Mouse (Mus musculus) intestine, postnatal 0 days (tissue): ENCODE data around the gene Fes. TPM values are rescaled to one million over a fixed set of nuclear protein-coding genes. Genes with fewer than 3 reads are reported as not detected.
A peak's percentile ranks its signal among the peaks of the same experiment; 100 is the strongest.

Source experiments
- ATAC-seq: fragments of 200-750 bp; cut with Nextera tagmentation; 2 replicates; pipeline ENCODE4 v1.8.0; 2017; ENCODE audit warnings: mild to moderate bottlenecking, moderate TSS enrichment, moderate library complexity
- H3K27ac ChIP-seq: fragments of 300-500 bp; sonication (generic); 2 replicates; pipeline ENCODE4 v1.5.1; 2014; ENCODE audit warnings: mild to moderate bottlenecking, low read depth, low read length, moderate library complexity
- H3K27me3 ChIP-seq: fragments of 300-500 bp; sonication (generic); replicated peaks from 2 replicates; pipeline ENCODE4 v1.6.1; 2014; ENCODE audit warnings: low read length, mixed read lengths; ENCODE audit not compliant: control insufficient read depth, insufficient read depth
- H3K36me3 ChIP-seq: fragments of 300-500 bp; sonication (generic); 2 replicates; pipeline ENCODE4 v1.6.1; 2014; ENCODE audit warnings: mild to moderate bottlenecking, moderate library complexity; ENCODE audit not compliant: control insufficient read depth, insufficient read depth
- H3K4me1 ChIP-seq: fragments of 300-500 bp; sonication (generic); replicated peaks from 2 replicates; pipeline ENCODE4 v1.6.1; 2014; ENCODE audit warnings: antibody characterized with exemption, low read length, mixed read lengths; ENCODE audit not compliant: control insufficient read depth, insufficient read depth
- H3K4me2 ChIP-seq: fragments of 300-500 bp; sonication (generic); replicated peaks from 2 replicates; pipeline ENCODE4 v1.6.1; 2014; ENCODE audit warnings: low read depth, mild to moderate bottlenecking, moderate library complexity
- H3K4me3 ChIP-seq: fragments of 300-500 bp; sonication (generic); 2 replicates; pipeline ENCODE4 v1.5.1; 2014; ENCODE audit warnings: low read depth, low read length
- H3K9ac ChIP-seq: fragments of 300-500 bp; sonication (generic); 2 replicates; pipeline ENCODE4 v1.6.1; 2014; ENCODE audit warnings: mild to moderate bottlenecking, low read depth, low read length
- H3K9me3 ChIP-seq: fragments of 300-500 bp; sonication (generic); 2 replicates; pipeline ENCODE4 v1.6.1; 2016; ENCODE audit warnings: mixed run types; ENCODE audit not compliant: control insufficient read depth
- CTCF ChIP-seq: sonication (generic); IDR thresholded peaks from 2 replicates; pipeline ENCODE4 v1.5.1; 2016; ENCODE audit warnings: low read depth, mild to moderate bottlenecking, control low read depth, antibody characterized with exemption, moderate library complexity
- WGBS: fragments of 180-500 bp; shearing (Covaris S2); extraction: QIAGEN DNeasy Blood & Tissue Kit; methylation state at CpG from one replicate; pipeline ENCODE4 v1.1.7; 2014; 5-methylcytosine and 5-hydroxymethylcytosine counted together
- polyA plus RNA-seq: library from polyadenylated mRNA; unstranded; fragments of >200 nt; fragmentation: Nextera tagmentation; extraction: Ambion mirVana; gene quantifications from 2 replicates; pipeline ENCODE4 v1.2.1, GENCODE M21; 2015

Fes gene
- polyA plus RNA-seq, result 6.2 and 6.7 TPM in 2 replicates

DNA sequence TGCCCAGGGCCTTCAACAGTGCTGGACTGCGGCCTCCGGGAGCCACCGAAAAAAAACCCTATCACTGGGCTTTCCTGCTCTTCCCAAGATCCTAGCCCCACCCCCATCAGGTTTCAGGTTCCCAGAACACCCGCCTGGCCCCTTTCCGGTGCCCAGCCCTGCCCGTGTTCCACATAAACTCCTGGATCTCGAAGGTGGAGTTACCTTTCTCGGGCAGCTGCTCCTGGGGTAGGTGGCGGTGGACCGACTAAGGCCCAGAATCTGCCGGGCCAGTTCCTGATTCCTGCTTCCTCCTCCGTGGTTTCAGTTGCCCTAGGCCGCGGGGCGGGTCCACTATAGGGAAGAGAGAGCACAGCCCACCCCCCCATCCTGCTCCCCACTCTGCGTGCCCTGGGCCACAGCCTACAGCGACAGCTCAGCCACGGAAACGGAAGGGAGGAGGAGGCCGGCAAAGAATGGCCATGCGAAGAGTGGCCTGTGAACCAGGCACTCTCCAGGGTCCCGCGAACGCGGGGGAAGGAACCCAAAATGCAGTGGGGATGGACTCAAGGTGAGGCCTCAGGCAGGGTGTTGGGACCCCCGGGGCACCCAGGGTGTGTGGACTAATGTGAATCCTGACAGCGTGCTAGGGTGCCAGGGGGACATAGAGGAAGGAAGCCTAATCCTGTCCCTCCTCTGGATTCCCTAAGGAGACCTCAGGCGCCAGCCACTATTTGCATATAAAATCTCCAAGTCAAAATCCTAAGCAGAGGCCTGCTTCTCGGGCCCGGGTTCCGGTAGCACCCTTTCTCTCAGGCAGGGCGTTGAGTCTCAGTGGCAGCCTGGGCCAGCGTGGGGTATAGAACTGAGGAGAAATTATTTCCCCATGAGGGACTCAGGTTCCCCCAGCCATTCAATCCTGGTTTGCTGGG is at the start of gene Fes:
TSS of gene Fes (minus strand) at position 314 of the 911 bp plus-strand sequence.
- Histone ChIP-seq H3K4me2 (peak within 1 kb of the TSS; percentile 61), H3K27me3 (no peaks in the 10 kb centered on the region), H3K9ac (peak within 1 kb of the TSS; percentile 60), H3K4me3 (peak within 1 kb of the TSS; percentile 30), H3K9me3 (no peaks in the 10 kb centered on the region), H3K36me3 (peaks cover 39% of the 10 kb centered on the region), H3K4me1 (no peaks in the 10 kb centered on the region), H3K27ac (peak within 1 kb of the TSS; percentile 77)
- TF ChIP-seq CTCF, result no peak
- peak; percentile 20 for ATAC-seq
- WGBS, result 28% methylated on average over 33 of the region's 33 CpGs

- Histone ChIP-seq H3K4me1 (no peaks in the 10 kb centered on the region), H3K9me3 (no peaks in the 10 kb centered on the region), H3K27ac (no peak overlapping the region), H3K4me2 (no peak overlapping the region), H3K36me3 (no peaks in the 10 kb centered on the region), H3K9ac (no peak overlapping the region), H3K4me3 (no peak overlapping the region), H3K27me3 (no peaks in the 10 kb centered on the region)
- TF ChIP-seq CTCF, result no peak
- 70% methylated on average over 7 of the region's 7 CpGs for WGBS
- ATAC-seq, result no peak
These were observed 48.8 kb upstream of the Fes start for GRCm38 (mm10) chr7:80436571-80436970.

GRCm38 (mm10) chr7:80435594-80435993 is 47.8 kb upstream of the Fes start:
- Histone ChIP-seq H3K27ac (no peak overlapping the region), H3K4me3 (no peak overlapping the region), H3K9ac (no peak overlapping the region), H3K27me3 (no peaks in the 10 kb centered on the region), H3K4me2 (no peak overlapping the region), H3K36me3 (no peaks in the 10 kb centered on the region), H3K4me1 (no peaks in the 10 kb centered on the region), H3K9me3 (no peaks in the 10 kb centered on the region)
- TF ChIP-seq CTCF, result no peak
- WGBS, result 46% methylated on average over 3 of the region's 3 CpGs
- ATAC-seq, result peak; percentile 44; the same call in 1 of the 2 replicates

DNA sequence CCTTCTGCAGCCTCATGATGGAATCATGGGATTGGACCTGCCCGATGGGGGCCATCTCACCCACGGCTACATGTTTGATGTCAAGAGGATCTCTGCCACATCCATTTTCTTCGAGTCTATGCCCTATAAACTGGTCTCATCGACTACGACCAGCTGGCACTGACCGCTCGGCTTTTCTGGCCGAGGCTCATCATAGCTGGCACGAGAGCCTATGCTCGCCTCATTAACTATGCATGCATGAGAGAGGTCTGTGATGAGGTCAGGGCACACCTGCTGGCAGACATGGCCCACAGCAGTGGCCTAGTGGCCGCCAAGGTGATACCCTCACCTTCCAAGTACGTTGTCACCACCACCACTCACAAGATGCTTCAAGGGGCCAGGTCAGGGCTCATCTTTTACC is 41.9 kb upstream of the Fes start:
- no peaks in the 10 kb centered on the region for H3K27me3 ChIP-seq
- 95% methylated on average over 12 of the region's 12 CpGs for WGBS

DNA sequence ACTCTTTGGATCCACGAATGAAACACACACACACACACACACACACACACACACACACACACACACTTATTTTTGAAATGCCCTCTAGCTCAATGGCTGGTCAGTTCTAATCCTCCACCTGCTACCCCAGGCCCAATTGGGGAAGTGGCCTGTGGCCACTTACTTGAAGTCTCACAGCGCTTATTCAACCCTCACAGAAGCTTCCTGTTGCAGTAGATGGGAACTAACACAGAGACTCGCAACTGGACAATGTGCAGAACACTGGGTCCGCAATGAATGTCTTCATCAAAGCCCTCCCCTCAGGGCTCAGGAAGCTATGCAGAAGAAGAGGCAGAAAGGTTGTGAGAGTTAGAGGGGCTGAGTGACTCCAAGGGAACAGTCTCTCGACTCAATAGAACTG is 40.0 kb upstream of the Fes start:
- 88% methylated on average over 5 of the region's 5 CpGs for WGBS
- no peaks in the 10 kb centered on the region for H3K9me3 ChIP-seq
- no peak for TF ChIP-seq CTCF
- no peaks in the 10 kb centered on the region for H3K4me1 ChIP-seq
- no peak overlapping the region for H3K9ac ChIP-seq
- no peak for ATAC-seq
- no peaks in the 10 kb centered on the region for H3K36me3 ChIP-seq
- H3K4me2 ChIP-seq, result no peak overlapping the region
- no peak overlapping the region for H3K27ac ChIP-seq
- no peaks in the 10 kb centered on the region for H3K27me3 ChIP-seq
- H3K4me3 ChIP-seq, result no peak overlapping the region

More for the DNA sequence above, 41.9 kb upstream of the Fes start:
- Histone ChIP-seq H3K4me3 (no peak overlapping the region), H3K4me2 (no peak overlapping the region), H3K27ac (no peak overlapping the region), H3K9ac (no peak overlapping the region), H3K4me1 (no peaks in the 10 kb centered on the region), H3K36me3 (no peaks in the 10 kb centered on the region), H3K9me3 (no peaks in the 10 kb centered on the region)
- no peak for TF ChIP-seq CTCF
- ATAC-seq, result no peak

GRCm38 (mm10) chr7:80426363-80426762 is 38.6 kb upstream of the Fes start:
- H3K27ac ChIP-seq, result no peak overlapping the region

More at GRCm38 (mm10) chr7:80426363-80426762, 38.6 kb upstream of the Fes start:
- Histone ChIP-seq H3K36me3 (no peaks in the 10 kb centered on the region), H3K4me1 (no peaks in the 10 kb centered on the region), H3K4me3 (no peak overlapping the region), H3K9ac (no peak overlapping the region), H3K4me2 (no peak overlapping the region), H3K9me3 (no peaks in the 10 kb centered on the region), H3K27me3 (no peaks in the 10 kb centered on the region)
- ATAC-seq, result no peak
- 50% methylated on average over 7 of the region's 7 CpGs for WGBS
- no peak for TF ChIP-seq CTCF
